Mouse (Mus musculus) forebrain, embryonic 13.5 days (tissue): ENCODE measurements around the gene Trim29. TPM values are rescaled to one million over a fixed set of nuclear protein-coding genes. Genes with fewer than 3 reads are reported as not detected.

Experiments
- ATAC-seq: fragments of 200-750 bp; cut with Nextera tagmentation; 2 replicates; pipeline ENCODE4 v1.8.0; 2017
- H3K27ac ChIP-seq: fragments of 300-500 bp; sonication (generic); 2 replicates; pipeline ENCODE4 v1.5.1; 2015; ENCODE audit warnings: inconsistent platforms, mild to moderate bottlenecking, moderate library complexity
- H3K27me3 ChIP-seq: fragments of 300-500 bp; sonication (generic); 2 replicates; pipeline ENCODE4 v1.6.1; 2015; ENCODE audit warnings: mild to moderate bottlenecking, inconsistent platforms
- H3K36me3 ChIP-seq: fragments of 300-500 bp; sonication (generic); 2 replicates; pipeline ENCODE4 v1.6.1; 2015; ENCODE audit warnings: mild to moderate bottlenecking, inconsistent platforms; ENCODE audit not compliant: poor library complexity, severe bottlenecking
- H3K4me1 ChIP-seq: fragments of 300-500 bp; sonication (generic); 2 replicates; pipeline ENCODE4 v1.6.1; 2015; ENCODE audit warnings: inconsistent platforms
- H3K4me2 ChIP-seq: fragments of 300-500 bp; sonication (generic); 2 replicates; pipeline ENCODE4 v1.6.1; 2015; ENCODE audit warnings: inconsistent platforms, mild to moderate bottlenecking, moderate library complexity
- H3K4me3 ChIP-seq: fragments of 300-500 bp; sonication (generic); 2 replicates; pipeline ENCODE4 v1.5.1; 2015; ENCODE audit warnings: mild to moderate bottlenecking, inconsistent platforms
- H3K9ac ChIP-seq: fragments of 300-500 bp; sonication (generic); 2 replicates; pipeline ENCODE4 v1.6.1; 2015; ENCODE audit warnings: mild to moderate bottlenecking, inconsistent platforms
- H3K9me3 ChIP-seq: fragments of 300-500 bp; sonication (generic); replicated peaks from 2 replicates; pipeline ENCODE4 v1.6.1; 2016; ENCODE audit warnings: inconsistent platforms
- WGBS: fragments of 180-500 bp; shearing (Covaris S2); methylation state at CpG from one replicate; pipeline ENCODE4 v1.1.7; 2015; 5-methylcytosine and 5-hydroxymethylcytosine counted together
- polyA plus RNA-seq: library from polyadenylated mRNA; unstranded; fragments of >200 nt; fragmentation: Nextera tagmentation; extraction: Ambion mirVana; gene quantifications from 2 replicates; pipeline ENCODE4 v1.2.1, GENCODE M21; 2015

Gene Trim29
- polyA plus RNA-seq, 1 experiment from 2014 or later, result not detected

GRCm38 (mm10) chr9:43273735-43274134 is 36.9 kb upstream of the Trim29 start:
- WGBS, result 92% methylated on average over 9 of the region's 9 CpGs

DNA sequence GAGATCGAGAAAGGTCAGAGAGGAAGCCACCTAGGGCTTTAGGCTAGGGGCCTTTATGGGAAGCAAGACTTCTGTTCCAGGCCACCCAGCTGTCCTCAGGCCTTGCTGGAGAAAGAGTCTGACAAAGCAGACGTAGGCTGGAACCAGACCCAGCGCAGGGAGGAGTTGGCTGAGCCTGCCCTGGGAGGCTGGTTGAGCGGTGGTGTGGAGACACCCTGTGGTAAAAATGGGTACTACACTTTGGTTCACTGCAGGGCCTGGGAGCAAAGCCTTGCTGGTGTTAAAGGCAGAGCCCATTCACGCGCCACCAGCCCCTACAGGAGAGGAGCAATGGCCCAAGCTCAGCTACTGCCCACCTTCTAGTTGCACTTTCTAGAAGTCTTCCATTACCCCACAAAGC is 26.4 kb upstream of the Trim29 start:
- H3K27me3 ChIP-seq, result peaks cover 13% of the 10 kb centered on the region; the same call in 1 of the 2 replicates
- peak; percentile 89 for ATAC-seq
- H3K4me3 ChIP-seq, result no peak overlapping the region
- H3K9ac ChIP-seq, result 0 out of 2 replicates have a peak overlapping the region, but pooled peaks have one; percentile 30
- no peak overlapping the region for H3K27ac ChIP-seq
- 0 out of 2 replicates have a peak, but pooled peaks cover 11% of the 10 kb centered on the region for H3K4me1 ChIP-seq
- no peaks in the 10 kb centered on the region for H3K9me3 ChIP-seq
- no peak overlapping the region for H3K4me2 ChIP-seq
- WGBS, result 3% methylated on average over 6 of the region's 6 CpGs
- no peaks in the 10 kb centered on the region for H3K36me3 ChIP-seq

More at GRCm38 (mm10) chr9:43273735-43274134, 36.9 kb upstream of the Trim29 start:
- Histone ChIP-seq H3K4me1 (peaks cover 34% of the 10 kb centered on the region), H3K27me3 (peaks cover 33% of the 10 kb centered on the region), H3K9me3 (no peaks in the 10 kb centered on the region), H3K4me3 (no peak overlapping the region), H3K36me3 (no peaks in the 10 kb centered on the region), H3K9ac (no peak overlapping the region), H3K4me2 (no peak overlapping the region), H3K27ac (no peak overlapping the region)
- ATAC-seq, result no peak

DNA sequence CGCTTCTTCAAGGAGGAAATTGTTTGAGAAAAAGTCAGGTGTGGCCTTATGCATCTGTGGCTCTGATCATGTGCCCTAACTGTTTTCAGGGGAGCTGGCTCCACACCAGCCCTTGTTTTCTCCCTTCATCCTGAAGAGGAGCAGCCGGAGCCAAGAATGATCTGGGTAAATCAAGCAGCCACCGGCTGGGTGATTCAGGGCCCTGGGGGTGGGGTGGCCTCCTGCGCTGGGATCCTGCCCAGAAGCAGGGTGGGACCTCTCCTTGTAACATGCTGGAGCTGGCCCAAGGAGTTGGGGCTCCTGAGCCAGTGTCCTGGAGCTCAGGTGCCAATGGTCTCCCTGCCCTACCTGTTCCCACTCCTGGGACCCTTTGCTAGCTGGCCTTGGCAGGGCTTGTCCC is 25.4 kb upstream of the Trim29 start:
- H3K36me3 ChIP-seq, result no peaks in the 10 kb centered on the region
- H3K27ac ChIP-seq, result no peak overlapping the region
- no peaks in the 10 kb centered on the region for H3K9me3 ChIP-seq
- H3K9ac ChIP-seq, result no peak overlapping the region
- H3K4me1 ChIP-seq, result 0 out of 2 replicates have a peak, but pooled peaks cover 11% of the 10 kb centered on the region
- no peak overlapping the region for H3K4me3 ChIP-seq
- ATAC-seq, result no peak
- H3K27me3 ChIP-seq, result peaks cover 13% of the 10 kb centered on the region; the same call in 1 of the 2 replicates
- WGBS, result 86% methylated on average over 4 of the region's 4 CpGs
- no peak overlapping the region for H3K4me2 ChIP-seq

- H3K4me1 ChIP-seq, result 0 out of 2 replicates have a peak, but pooled peaks cover 4% of the 10 kb centered on the region
- ATAC-seq, result peak; percentile 60; the same call in 1 of the 2 replicates
- no peak overlapping the region for H3K4me3 ChIP-seq
- peak overlapping the region; percentile 52; the same call in 1 of the 2 replicates for H3K9ac ChIP-seq
- H3K27ac ChIP-seq, result no peak overlapping the region
- peaks cover 13% of the 10 kb centered on the region; the same call in 1 of the 2 replicates for H3K27me3 ChIP-seq
- no peaks in the 10 kb centered on the region for H3K9me3 ChIP-seq
- no peaks in the 10 kb centered on the region for H3K36me3 ChIP-seq
- 2% methylated on average over 20 of the region's 20 CpGs for WGBS
- peak overlapping the region; percentile 44 for H3K4me2 ChIP-seq
These were observed 23.8 kb upstream of the Trim29 start for GRCm38 (mm10) chr9:43286870-43287269.

DNA sequence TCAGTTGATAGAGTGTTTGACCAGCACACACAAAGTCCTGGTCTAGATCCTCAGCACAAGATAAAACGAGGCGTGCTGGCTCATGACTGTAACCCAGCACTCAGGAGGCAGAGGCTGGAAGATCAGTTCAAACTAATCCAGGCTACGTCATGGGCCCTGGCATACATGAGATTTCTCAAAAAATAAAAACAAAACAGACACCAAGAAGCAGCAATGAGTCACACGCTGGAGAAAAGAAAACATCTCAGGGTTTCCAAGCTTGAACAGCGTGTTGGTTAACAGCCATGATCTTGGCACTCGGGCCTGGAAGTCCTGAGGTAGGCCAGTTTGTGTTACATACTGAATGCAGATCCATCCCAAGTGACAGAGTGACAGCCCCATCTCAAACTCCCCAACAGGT is 17.6 kb upstream of the Trim29 start:
- Histone ChIP-seq H3K27ac (no peak overlapping the region), H3K4me3 (no peak overlapping the region), H3K4me2 (no peak overlapping the region), H3K27me3 (no peaks in the 10 kb centered on the region), H3K9me3 (no peaks in the 10 kb centered on the region), H3K36me3 (no peaks in the 10 kb centered on the region), H3K4me1 (no peaks in the 10 kb centered on the region), H3K9ac (no peak overlapping the region)
- WGBS, result 87% methylated on average over 6 of the region's 6 CpGs
- no peak for ATAC-seq

DNA sequence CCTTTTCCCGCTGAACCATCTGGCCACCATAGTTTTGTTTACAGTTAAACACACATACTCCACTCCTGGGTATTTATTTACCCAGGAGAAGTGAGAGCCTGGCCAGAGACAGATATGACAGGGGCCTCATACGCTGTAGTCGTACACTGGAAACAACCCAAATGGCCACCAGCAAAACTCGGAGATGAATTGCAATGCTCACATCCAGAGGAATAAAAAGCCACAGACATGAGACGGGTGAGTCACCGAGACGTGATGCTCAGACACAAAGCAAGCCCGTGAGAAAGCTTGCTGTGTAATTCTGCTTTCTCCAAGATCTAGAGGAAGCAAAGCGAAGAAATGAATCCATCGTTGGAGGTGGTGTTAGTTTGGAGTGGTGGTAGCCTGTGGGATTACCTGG is 10.3 kb upstream of the Trim29 start:
- no peaks in the 10 kb centered on the region for H3K4me1 ChIP-seq
- no peak overlapping the region for H3K4me3 ChIP-seq
- no peaks in the 10 kb centered on the region for H3K9me3 ChIP-seq
- WGBS, result 80% methylated on average over 10 of the region's 10 CpGs
- no peak overlapping the region for H3K4me2 ChIP-seq
- H3K9ac ChIP-seq, result no peak overlapping the region
- ATAC-seq, result no peak
- no peaks in the 10 kb centered on the region for H3K27me3 ChIP-seq
- H3K36me3 ChIP-seq, result no peaks in the 10 kb centered on the region
- no peak overlapping the region for H3K27ac ChIP-seq

DNA sequence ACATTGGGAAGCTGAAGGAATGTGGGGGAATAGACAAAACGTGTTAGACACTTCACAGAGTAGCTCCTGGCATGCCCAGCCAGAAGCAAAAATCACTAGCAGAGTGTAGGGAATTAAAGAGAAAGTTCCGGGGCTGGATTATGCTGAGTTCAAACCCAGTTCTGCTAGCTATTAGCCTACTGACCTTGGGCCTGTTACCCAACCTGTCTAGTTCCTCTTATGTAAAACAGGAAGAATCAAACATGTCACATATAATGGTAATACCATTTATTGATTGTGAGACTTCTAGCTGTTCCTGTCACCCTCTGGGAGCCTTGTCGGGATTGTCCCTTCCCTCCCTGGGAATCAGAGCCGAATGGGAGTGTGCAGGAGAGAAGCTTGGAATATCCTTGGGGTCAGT is 7.7 kb upstream of the Trim29 start:
- 74% methylated on average over 4 of the region's 4 CpGs for WGBS
- no peak overlapping the region for H3K27ac ChIP-seq
- H3K36me3 ChIP-seq, result no peaks in the 10 kb centered on the region
- H3K27me3 ChIP-seq, result no peaks in the 10 kb centered on the region
- no peak overlapping the region for H3K4me2 ChIP-seq
- H3K9me3 ChIP-seq, result no peaks in the 10 kb centered on the region
- no peaks in the 10 kb centered on the region for H3K4me1 ChIP-seq
- H3K9ac ChIP-seq, result no peak overlapping the region
- no peak overlapping the region for H3K4me3 ChIP-seq
- no peak for ATAC-seq

GRCm38 (mm10) chr9:43305882-43306281 is 4.8 kb upstream of the Trim29 start:
- no peak overlapping the region for H3K27ac ChIP-seq
- H3K9me3 ChIP-seq, result no peaks in the 10 kb centered on the region
- H3K27me3 ChIP-seq, result no peaks in the 10 kb centered on the region
- H3K9ac ChIP-seq, result no peak overlapping the region
- H3K36me3 ChIP-seq, result no peaks in the 10 kb centered on the region
- 63% methylated on average over 6 of the region's 6 CpGs for WGBS
- H3K4me1 ChIP-seq, result no peaks in the 10 kb centered on the region
- H3K4me2 ChIP-seq, result no peak overlapping the region
- no peak overlapping the region for H3K4me3 ChIP-seq
- no peak for ATAC-seq

DNA sequence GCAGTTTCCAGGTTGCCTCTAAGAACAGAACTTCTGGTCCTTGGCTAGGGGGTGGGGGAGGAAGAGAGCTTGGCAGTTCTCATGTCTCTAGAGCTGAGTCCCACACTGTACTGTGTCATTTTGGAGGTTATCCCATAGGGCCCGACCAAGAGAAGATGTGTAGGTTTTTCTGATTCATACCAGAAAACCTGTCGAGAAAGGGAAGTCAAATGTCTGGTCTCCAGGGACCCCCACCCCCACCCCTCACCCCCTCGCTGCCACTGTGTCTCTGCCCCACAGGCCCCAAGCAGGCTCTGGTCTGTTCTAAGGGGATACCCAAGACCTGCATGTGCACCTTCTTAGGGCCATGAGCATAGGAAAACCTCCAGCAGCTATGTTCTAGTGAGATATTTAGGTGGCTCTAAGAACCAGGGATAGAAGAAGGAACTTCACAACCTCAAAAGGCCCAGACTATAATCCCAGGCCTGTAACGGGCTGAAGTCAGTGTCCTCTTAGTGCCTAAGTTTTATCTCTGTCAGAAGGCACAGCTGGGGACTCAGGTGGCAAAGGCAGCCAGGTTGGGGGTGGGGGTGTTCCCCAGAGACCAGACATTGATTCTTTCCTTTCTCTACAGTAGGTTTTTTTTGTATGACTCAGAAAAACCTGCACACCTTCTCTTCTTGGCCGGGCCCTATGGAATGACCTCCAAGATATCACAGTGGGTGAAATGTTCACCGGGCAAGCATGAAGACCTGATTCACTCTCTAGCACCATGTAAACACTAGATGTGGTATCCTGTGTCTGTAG is 1.4 kb upstream of the Trim29 start:
- Histone ChIP-seq H3K9me3 (no peaks in the 10 kb centered on the region), H3K27me3 (no peaks in the 10 kb centered on the region), H3K4me1 (no peaks in the 10 kb centered on the region), H3K4me3 (no peak overlapping the region), H3K4me2 (no peak overlapping the region), H3K9ac (no peak overlapping the region), H3K36me3 (no peaks in the 10 kb centered on the region), H3K27ac (no peak overlapping the region)
- WGBS, result 78% methylated on average over 6 of the region's 6 CpGs
- no peak for ATAC-seq

DNA sequence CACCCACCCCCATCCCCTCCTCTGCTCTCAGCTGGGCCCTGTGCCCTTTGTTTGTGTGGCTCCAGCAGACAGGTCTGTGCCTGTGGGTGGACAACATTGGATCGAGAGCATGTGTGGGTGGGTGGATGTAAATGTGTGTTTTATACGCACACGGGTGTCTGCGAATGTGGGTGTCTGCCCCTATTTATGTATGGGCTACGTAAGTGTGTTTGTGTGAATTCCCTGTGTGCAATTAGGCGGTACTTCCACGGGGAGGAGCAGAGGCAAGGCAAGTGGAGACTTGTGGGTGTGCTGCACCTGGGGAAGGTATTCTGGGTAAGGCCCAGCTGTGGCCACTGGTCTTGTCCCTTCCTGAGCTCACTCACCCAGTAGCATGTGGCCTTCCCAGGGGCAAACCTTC is 1.5 kb downstream of the Trim29 start:
- Histone ChIP-seq H3K4me1 (0 out of 2 replicates have a peak, but pooled peaks cover 4% of the 10 kb centered on the region), H3K9ac (no peak overlapping the region), H3K27ac (no peak overlapping the region), H3K4me2 (no peak overlapping the region), H3K36me3 (no peaks in the 10 kb centered on the region), H3K27me3 (no peaks in the 10 kb centered on the region), H3K9me3 (no peaks in the 10 kb centered on the region), H3K4me3 (no peak overlapping the region)
- 81% methylated on average over 7 of the region's 7 CpGs for WGBS
- no peak for ATAC-seq

DNA sequence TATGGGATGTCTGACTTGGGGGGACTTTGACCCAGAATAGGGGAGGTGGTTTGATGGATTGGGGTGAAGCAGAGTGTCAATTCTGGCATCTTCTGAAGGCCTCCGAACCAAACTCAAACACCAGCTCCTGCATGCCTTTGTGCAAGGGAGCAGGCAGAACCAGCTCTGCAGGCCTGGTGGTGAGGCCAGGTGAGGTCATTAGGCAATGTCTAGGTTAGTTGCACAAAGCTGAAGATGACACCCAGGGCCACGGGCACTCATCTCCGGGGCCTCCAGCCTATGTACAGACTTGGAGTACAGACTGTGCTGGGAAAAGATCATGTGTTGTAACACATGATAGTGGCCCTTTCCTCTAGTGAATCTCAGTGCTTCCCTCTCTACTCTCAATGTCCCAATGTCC is 3.2 kb downstream of the Trim29 start:
- Histone ChIP-seq H3K9ac (no peak overlapping the region), H3K9me3 (no peaks in the 10 kb centered on the region), H3K27ac (no peak overlapping the region), H3K27me3 (no peaks in the 10 kb centered on the region), H3K4me1 (0 out of 2 replicates have a peak, but pooled peaks cover 4% of the 10 kb centered on the region), H3K36me3 (no peaks in the 10 kb centered on the region), H3K4me3 (no peak overlapping the region), H3K4me2 (no peak overlapping the region)
- WGBS, result 84% methylated on average over 3 of the region's 3 CpGs
- ATAC-seq, result no peak

DNA sequence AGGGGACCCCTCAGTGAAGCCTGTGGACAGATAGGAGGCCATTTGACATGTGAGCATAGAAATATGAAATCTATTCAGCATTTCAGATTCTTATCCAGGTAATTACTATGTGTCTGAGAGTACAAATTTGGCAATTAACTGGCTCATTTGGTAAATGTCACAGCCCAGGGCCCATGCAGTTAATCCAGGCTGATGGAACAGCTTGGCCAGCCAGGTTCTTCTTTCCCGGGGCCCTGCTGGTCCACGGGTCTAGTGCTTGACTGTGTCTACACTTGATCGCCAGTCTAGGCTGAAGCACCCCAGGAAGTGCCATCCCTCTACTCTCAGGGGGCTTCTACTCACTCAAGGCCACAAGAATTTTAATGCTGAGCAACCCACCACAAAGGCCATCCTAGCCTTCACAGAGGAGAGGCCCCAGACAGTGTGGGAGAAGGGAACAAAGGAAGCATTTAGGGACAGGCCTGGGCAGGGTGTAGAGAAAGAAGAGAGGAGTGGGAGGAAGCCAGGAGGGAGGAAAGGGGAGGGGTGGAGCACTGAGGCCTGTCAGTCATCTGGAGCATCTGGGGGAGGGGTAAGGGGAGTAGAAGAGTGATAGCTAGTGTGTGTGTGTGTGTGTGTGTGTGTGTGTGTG is 4.8 kb downstream of the Trim29 start:
- no peaks in the 10 kb centered on the region for H3K9me3 ChIP-seq
- H3K4me1 ChIP-seq, result 0 out of 2 replicates have a peak, but pooled peaks cover 4% of the 10 kb centered on the region
- no peak overlapping the region for H3K4me2 ChIP-seq
- H3K9ac ChIP-seq, result no peak overlapping the region
- H3K36me3 ChIP-seq, result no peaks in the 10 kb centered on the region
- H3K27me3 ChIP-seq, result no peaks in the 10 kb centered on the region
- H3K27ac ChIP-seq, result no peak overlapping the region
- no peak for ATAC-seq
- H3K4me3 ChIP-seq, result no peak overlapping the region
- 46% methylated on average over 3 of the region's 3 CpGs for WGBS
